Mouse (Mus musculus) sigmoid colon, adult 10 weeks (tissue): Measurements from ENCODE around the gene Ankrd42. TPM values are rescaled to one million over a fixed set of nuclear protein-coding genes. Genes with fewer than 3 reads are reported as not detected.

ENCODE experiments used
- polyA plus RNA-seq: library from polyadenylated mRNA; stranded (reverse); fragments of 350-450 nt; fragmentation: Illumina TruSeq; extraction: RNeasy Lipid Tissue Mini Kit (QIAGEN cat#74804); gene quantifications from one replicate; pipeline ENCODE4 v1.2.3, GENCODE M21; 2014; ENCODE audit warnings: low read depth, low replicate concordance

Gene Ankrd42
- polyA plus RNA-seq = 2.8 TPM

DNA sequence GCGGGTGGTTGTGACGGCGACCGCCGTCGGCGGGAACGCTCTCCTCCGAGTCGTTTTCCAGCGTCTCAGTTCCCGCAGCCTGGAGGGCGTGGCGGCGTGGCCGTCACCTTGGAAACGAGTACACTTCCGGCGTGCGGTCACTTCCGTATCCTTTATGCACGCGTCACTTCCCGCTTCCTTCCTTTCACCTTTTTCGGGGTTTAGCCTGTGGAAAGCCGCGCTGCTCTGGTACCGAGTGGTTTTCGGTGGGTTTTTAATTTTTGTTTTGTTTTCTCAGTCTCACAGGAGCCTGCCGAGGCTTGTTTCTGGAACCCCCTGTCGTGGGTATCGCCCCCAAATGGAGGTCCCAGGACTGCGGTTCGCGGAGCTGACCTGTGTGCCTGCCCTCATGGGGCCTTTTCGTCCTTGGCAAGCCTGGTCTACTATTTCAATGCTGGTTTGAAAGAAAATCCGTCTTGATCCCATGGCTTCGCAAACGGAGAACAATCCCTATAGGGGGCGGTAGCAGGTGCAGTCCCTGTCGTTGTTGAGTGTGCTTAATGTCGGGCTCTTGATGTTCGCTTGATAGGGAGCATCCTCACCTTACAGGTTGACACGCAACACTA, at the start of gene Ankrd42:
TSS of gene Ankrd42 (minus strand) at position 122 of the 605 bp plus-strand sequence.

DNA sequence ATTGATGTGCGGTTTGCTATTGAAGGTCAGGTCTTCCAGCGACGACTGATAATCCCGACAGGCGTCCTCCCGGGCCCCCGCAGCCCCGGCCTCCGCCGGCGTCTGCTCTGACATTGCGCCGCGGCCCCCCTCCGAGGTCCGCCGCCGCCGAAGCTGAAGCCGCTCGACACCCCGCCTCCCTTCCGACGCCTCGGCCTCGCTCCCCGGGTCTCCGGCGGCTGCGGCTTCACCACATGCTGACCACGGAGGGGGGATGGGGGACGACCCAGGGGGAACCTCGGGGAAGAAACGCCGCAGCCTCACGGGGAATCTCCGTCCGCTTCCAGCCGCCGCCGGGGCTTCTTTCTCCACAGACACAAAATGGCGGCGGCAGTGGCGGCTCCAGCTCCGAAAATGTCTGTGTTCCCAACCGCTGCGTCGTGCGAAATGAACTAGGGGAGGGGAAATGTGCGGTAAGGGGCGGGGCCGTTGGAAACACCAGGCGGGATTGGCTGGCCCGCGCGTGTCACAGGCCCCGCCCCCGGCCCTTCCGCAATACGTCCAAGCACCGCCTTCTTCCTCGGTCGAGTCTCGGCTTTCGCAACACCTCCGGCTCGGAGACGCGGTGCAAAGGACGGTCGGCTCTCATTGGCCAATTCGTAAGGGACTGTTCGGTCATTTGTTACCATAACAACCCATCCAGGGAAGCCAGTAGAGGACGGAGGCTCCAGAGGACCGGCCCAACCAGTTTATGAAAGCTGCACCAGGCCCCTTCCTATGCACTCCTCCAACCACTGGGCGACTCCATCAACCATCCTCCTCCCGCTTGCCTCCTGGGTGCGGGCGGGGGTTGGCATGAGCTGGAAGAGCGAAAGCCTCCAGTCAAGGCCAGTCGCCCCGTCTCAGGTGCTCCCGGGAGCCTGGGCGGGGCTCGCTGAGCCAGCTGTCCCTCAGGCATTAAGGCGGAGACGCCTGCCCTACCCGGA, 32.8 kb upstream of the Ankrd42 start, which contains the start of gene Pcf11:
TSS of gene Pcf11 (minus strand) at position 428 of the 965 bp plus-strand sequence.

DNA sequence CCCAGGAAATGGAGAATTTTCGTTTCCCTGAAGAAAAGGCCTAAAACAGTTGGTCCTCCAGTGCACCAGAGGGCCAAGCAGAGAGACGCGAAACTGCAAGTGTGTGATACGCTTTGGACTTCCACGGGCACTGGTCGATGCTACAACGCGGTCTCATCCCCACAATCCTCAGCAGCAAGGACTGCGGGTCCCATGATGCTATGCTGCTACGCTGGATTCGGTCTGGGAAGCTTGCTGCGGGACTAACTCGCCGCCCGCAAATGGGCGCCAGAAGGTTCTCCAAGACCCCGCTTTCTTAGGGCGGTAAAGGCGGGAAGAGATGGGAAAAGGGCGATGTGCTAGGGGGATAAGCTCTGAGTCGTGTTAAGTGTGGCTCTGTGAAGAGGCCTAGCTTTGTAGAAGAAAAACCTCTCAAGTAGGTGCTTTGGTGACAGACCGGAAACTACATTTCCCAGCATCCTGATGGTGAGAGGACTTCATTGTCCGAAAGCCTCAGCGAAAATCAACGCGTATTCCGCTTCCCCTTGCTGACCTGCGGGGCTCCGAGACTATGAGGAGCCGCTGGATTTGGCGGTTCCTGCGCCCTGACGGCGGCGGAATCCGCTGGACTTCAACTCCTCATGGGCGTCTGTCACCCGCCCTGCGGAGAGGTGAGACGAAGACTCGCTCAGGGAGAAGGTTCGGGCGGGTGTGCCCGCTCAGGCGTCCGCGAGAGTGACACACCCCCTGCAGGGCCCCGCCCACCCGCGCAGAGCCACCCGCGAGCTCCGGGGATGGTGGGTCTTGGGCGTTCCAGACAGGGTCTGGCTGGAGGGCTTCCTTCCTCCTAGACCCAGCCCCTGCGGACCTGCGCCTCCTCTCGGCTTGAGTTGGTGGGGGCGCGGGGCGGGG, 75.7 kb downstream of the Ankrd42 start, which contains the start of gene Ccdc90b:
TSS of gene Ccdc90b (plus strand) at position 164 of the 891 bp plus-strand sequence.

Other genes starting within 250 kb of the Ankrd42 start
- 91.8 TPM for gene Ccdc90b, start 76.0 kb downstream of the Ankrd42 start, polyA plus RNA-seq
- gene Pcf11, start 32.8 kb upstream of the Ankrd42 start, polyA plus RNA-seq = 135 TPM
- 5.5 TPM for gene Rab30, start 104.5 kb upstream of the Ankrd42 start, polyA plus RNA-seq
- gene Ddias, start 237.1 kb upstream of the Ankrd42 start, polyA plus RNA-seq = 6.2 TPM
- gene Prcp, start 237.3 kb upstream of the Ankrd42 start, polyA plus RNA-seq = 43.5 TPM